Mouse (Mus musculus): ENCODE data around the gene Lsm6. TPM values are rescaled to one million over a fixed set of nuclear protein-coding genes. Genes with fewer than 3 reads are reported as not detected.

Lsm6 gene
- polyA plus RNA-seq, 1 experiment from 2014 or later, result 212 TPM

Other genes starting within 250 kb of the Lsm6 start
- gene Zfp827, start 207.3 kb upstream of the Lsm6 start, polyA plus RNA-seq (2015; fragmentation: Nextera tagmentation; extraction: Ambion mirVana), result 7.7 and 8.4 TPM in 2 replicates